Mouse (Mus musculus): ENCODE results near the gene Gzmf.
"Not testable (repeated sequence)": the region's sequence is repeated elsewhere in the genome, so short reads cannot be mapped to it uniquely, and the experiment has no call there.

The Gzmf gene

DNA sequence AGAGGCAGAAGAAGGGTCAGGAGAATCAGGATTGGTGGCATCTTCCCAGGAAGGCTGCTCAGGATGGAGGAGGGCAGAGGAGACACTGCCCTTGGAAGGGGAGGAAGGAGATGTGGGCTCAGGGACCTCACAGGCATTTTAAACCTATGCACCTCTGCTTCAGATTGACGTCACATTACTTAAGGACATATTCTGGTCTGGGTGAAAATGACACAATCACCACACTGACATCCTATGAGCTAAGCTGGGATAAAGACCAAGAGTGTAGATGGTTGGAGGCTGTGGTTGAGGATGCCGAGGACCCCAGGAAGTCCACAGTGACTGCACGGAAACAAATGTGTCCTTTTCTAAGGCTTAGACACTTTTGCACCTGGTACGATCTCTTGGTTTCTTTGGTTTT is at the start of gene Gzmf:
Gzmf (minus strand) TSS at position 101 of the 400 bp plus-strand sequence.
- DNase-seq (ENCODE audit: low spot score in 2 of 2), result no peak

DNA sequence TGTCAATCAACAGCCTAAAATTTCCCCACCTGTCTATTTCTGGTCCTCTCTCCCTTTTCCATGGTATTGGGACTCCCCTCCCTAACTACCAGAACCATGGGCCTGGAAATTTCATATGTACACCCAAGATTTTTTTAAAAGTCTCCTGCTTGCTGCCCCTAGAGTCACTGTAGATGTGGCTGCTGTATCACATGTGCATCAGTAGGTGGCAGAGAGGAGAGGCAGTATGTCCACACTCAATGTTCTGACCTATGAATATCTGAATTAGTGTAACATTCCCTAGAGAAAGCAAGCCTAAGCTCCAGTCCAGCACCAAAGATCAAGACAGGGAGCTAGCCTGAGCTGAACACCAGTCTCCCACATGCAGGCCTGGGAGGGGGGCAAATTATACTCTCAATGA is 29.2 kb upstream of the Gzmf start:
- DNase-seq (ENCODE audit: low spot score in 2 of 2), result no peak

DNA sequence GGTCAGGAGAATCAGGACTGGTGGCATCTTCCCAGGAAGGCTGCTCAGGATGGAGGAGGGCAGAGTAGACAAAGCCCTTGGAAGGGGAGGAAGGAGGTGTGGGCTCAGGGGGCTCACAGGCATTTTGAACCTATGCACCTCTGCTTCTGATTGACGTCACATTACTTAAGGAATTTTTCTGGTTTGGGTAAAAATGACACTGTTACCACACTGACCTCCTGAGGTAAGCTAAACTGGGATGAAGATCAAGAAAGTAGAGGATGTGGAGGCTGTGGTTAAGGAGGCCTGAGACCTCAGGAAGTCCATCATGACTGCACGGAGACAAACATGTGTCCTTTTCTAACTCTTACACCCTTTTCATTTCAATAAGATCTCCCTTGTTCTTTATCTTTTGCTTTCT is 23.3 kb upstream of the Gzmf start, which contains the start of gene Gzmc:
Gzmc (minus strand) TSS at position 101 of the 400 bp plus-strand sequence.
- no peak for DNase-seq (ENCODE audit: low spot score in 2 of 2)

DNA sequence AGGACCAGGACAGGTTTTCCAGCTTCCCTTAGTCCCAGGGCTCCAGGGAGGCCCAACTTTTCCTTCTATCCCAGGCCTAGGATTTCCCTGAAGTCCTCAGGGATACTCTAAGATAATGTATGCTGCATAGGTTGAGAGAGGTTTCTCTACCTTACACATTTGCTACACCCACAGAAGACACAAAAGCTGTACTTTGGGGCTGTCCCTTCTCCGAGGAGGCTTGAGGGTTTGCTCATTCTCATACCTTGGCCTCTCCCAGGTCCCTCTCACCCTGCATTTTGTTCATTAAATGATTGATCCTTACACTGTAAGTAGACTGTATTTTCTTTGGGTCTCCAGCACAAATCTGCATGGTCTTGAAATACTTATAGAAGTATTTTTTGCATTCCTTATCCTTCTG is 5.6 kb downstream of the Gzmf start:
- no peak for DNase-seq (ENCODE audit: low spot score in 2 of 2)

DNA sequence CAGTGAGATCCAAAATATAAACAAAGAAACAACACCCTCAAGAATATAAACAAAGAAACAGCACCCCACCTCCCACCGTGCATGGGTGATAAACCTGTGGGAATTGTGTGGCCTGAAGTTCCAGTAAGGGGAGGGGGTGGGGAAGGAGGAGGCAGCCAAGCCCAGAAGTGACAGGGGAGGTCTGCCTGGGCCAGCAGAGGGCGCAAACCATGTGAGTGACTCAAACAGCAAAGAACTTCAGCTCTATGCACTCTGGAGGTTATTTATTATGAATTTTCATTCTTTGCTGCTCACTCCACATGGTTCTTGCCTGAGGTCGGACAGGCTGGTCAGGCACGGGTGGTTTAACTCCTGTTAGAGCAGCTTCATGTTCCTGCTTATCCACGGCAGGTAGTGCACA is 6.2 kb downstream of the Gzmf start:
- peak in 1 of 2 experiments; percentile 26 for DNase-seq (ENCODE audit: low spot score in 2 of 2)

DNA sequence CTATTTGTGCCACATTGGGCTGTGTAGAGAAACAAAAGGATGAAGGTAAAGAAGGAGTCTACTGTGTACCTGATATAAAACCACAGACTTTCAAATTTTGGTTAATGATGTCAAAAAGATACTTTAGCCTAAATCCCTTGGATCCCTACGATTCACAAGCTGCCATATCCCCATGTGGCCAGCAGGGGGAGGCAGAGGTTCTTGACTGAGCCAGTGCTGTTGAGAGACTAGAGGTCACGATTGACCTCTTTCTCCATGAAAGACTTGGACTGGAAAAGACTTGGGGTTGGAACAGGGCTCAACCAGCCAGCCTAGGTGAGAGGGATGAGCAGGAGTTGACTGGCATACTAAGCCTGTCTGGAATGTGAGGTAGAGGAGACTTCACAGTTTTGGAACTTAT is 7.2 kb downstream of the Gzmf start:
- peak; percentile 40 to 65 for DNase-seq (ENCODE audit: low spot score in 2 of 2)

DNA sequence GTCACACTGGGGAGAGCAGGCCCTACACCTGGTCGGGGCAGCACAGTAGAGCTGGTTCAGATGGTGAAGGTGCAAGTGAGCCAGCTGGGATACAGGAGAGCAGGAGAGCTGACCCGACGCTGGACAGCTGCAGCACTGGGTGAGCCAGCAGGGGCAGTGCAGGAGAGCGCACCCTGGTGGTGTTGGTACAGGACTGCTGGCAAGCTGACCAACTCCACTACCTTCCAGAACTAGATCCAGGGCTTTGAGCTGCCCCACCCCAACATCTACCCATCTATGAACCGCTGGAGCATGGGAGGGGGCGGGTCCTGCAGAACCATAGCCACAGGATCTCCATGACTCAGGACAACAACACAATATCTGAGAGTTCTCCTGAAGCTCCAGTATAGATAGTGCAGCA is 24.3 kb downstream of the Gzmf start:
- DNase-seq (ENCODE audit: low spot score in 2 of 2), result no peak

DNA sequence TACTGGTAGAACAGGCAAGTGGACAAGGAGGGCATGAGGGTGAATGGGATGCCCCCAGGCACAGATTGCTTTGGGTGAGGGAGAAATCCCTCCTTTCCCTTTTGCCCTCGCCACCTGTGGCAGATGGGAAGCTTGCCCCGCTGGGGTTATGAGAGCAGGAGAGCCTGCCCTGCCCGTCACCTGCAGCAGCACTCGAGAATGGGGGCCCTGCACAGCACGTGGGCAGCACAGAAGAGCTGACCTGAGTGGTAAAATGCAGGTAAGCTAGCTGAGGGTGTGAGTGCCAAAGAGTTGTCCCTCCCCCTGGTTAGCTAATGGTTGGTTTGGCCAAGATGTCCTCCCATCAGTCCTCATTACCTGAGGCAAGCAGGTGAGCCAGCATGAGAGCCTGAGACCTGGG is 24.7 kb downstream of the Gzmf start:
- peak in 1 of 2 experiments; percentile 8 for DNase-seq (ENCODE audit: low spot score in 2 of 2)

DNA sequence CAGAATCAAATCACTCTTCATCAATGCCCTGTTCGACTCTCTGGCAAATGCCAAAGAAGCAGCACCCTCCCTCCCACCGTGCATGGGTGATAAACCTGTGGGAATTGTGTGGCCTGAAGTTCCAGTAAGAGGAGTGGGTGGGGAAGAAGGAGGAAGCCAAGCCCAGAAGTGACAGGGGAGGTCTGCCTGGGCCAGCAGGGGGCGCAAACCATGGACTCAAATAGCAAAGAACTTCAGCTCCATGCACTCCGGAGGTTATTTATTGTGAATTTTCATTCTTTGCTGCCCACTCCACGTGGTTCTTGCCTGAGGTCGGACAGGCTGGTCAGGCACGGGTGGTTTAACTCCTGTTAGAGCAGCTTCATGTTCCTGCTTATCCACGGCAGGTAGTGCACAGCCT is 33.6 kb downstream of the Gzmf start:
- not testable (repeated sequence) for DNase-seq (ENCODE audit: low spot score in 2 of 2)

DNA sequence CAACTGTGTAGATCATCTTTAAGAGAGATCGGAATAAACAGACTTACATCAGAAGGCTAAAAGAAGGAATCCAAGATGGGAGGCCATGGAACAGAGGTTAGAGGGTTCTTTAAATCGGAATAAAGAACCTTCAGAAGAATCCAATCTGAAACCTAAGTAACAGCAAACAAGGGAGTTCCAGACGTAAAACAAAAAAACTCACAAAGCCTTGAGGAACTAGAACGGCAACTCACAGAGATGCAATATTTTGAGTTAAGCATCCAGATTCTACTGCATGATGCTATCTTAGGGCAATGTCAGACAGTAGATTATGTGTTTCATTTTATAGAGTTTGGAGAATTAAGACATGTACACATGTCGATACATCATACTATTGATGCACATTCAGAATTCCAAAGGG is 36.7 kb downstream of the Gzmf start, which contains the start of gene Gzmn:
Gzmn (minus strand) TSS at position 101 of the 400 bp plus-strand sequence.
- DNase-seq (ENCODE audit: low spot score in 2 of 2), result no peak

DNA sequence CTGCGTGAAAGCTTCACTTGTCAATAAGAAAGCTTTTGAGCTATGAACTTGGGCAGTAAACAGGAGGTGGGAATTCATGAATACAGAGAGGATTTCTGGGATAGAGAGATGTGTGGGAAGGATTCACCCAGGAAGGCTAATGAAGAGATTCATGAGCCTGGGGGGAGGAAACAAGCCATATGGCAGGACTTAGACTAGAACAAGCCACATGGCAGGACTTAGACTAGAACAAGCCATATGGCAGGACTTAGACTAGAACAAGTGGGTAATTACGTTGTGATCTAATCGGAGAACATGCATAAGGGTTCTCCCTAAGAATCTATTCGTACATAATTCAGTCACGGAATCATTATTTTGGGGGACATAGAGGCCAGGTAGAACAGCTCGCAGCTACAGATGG is 37.8 kb downstream of the Gzmf start:
- DNase-seq (ENCODE audit: low spot score in 2 of 2), result no peak

DNA sequence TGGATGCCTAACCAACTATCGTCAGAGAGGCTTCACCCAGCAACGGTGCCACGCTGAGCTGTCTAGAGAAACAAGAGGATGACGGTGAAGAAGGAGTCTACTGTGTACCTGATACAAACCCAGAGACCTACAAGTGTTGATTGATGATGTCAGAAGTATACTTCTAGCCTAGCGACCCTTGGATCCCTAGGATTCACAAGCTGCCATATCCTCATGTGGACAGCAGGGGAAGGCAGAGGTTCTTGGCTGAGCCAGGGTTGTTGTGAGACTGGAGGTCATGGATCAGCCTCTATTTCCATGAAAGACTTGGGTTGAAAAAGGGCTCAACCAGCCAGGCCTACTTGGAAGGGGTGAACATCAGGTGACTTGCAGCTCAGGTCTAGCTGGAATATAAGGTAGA is 38.5 kb downstream of the Gzmf start:
- no peak for DNase-seq (ENCODE audit: low spot score in 2 of 2)

DNA sequence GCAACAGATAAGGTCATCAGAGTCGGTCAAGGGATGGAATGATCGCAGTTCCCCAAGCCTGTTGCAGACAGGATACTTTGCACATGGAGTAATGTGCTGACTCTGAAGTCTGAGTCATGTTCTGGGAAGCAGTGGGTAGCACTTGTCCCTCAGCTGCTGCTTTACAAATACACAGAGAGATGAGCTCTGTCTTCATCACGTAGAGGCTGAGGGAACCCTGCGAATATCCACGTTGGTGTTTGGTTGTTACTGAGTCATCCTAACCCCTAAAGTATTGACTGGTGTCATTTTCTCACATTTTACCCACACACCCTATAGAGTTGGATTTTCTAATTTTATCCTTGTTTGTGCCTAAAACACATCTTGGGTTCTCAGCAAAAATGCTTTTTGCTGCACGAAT is 43.2 kb downstream of the Gzmf start:
- no peak for DNase-seq (ENCODE audit: low spot score in 2 of 2)

DNA sequence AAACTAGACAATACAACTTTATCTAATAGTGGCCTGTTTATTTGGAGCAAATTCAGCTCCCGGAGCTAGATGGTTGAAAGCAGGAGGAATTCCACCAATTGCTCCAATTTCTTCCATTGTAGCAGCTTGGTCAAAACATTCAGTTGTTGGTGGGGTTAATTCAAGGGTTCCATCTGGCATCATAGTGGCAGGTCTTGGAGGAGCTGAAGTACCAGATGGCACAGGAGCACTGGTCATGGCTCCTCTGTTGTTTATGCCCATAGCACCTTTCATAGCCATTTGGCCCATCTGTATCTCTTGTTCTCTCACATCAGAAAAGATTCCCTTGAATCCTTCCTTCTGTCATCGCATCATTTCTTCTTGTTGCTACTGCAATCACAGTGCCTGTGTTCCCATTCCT is 49.1 kb downstream of the Gzmf start:
- no peak for DNase-seq (ENCODE audit: low spot score in 2 of 2)

DNA sequence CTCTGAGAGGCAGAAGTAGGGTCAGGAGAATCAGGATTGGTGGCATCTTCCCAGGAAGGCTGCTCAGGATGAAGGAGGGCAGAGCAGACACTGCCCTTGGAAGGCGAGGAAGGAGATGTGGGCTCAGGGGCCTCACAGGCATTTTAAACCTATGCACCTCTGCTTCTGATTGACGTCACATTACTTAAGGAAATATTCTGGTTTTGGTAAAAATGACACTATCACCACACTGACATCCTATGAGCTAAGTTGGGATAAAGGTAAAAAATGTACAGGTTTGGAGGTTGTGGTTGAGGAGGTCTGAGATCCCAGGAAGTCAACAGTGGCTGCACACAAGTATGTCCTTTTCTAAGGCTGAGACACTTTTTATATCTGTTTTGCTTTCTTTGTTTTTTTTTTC is 51.7 kb downstream of the Gzmf start, which contains the start of gene Gzmg:
Gzmg (minus strand) TSS at position 101 of the 400 bp plus-strand sequence.
- not testable (repeated sequence) for DNase-seq (ENCODE audit: low spot score in 2 of 2)

DNA sequence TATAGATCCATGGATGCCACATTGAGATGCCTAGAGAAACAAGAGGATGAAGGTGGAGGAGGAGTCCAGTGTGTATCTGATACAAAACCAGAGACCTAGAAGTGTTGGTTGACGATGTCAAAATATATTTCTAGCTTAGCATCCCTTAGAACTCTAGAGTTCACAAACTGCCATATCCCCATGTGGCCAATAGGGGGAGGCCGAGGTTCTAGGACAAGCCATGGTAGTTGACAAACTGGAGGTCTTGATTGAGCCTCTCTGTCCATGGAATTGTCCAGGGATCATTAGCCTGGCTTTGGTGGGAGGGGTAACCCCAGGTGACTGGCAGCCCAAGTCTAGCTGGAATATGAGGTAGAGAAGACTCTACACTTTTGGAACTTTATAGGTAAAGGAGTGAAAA is 55.9 kb downstream of the Gzmf start:
- no peak for DNase-seq (ENCODE audit: low spot score in 2 of 2)
